Mouse (Mus musculus) E14TG2a.4 (cell line): Measurements from ENCODE around the gene Sec23a.
"Not testable (repeated sequence)": the region's sequence is repeated elsewhere in the genome, so short reads cannot be mapped to it uniquely, and the experiment has no call there.

Source experiments
- H3K27me3 ChIP-seq: 2 replicates; pipeline ENCODE4 v1.6.1; 2014; ENCODE audit warnings: low read length, control low read depth; ENCODE audit not compliant: insufficient read depth
- H3K36me3 ChIP-seq: 2 replicates; pipeline ENCODE4 v1.6.1; 2014; ENCODE audit warnings: low read length, control low read depth; ENCODE audit not compliant: insufficient read depth
- H3K4me1 ChIP-seq: replicated peaks from 2 replicates; pipeline ENCODE4 v1.6.1; 2014; ENCODE audit warnings: low read depth, low read length, control low read depth
- H3K4me3 ChIP-seq: replicated peaks from 2 replicates; pipeline ENCODE4 v1.5.1; 2014; ENCODE audit warnings: mild to moderate bottlenecking, low read length
- H3K9me3 ChIP-seq: 2 replicates; pipeline ENCODE4 v1.6.1; 2014; ENCODE audit warnings: low read length, control low read depth
- CTCF ChIP-seq: conservative IDR thresholded peaks from 2 replicates; pipeline ENCODE4 v1.5.1; 2014; ENCODE audit warnings: low read length
- NANOG ChIP-seq: IDR thresholded peaks from 2 replicates; pipeline ENCODE4 v1.6.1; 2014; ENCODE audit warnings: borderline replicate concordance, low read length, mixed read lengths
- POU5F1 ChIP-seq: IDR thresholded peaks from 2 replicates; pipeline ENCODE4 v1.6.1; 2014; ENCODE audit warnings: low read length, borderline replicate concordance

Sec23a gene

GRCm38 (mm10) chr12:59011844-59012709 lies at the start of gene Sec23a:
Gene Sec23a (minus strand): TSS chr12:59012017.
- TF ChIP-seq NANOG (no peak), POU5F1 (no peak), CTCF (no peak)
- Histone ChIP-seq H3K36me3 (peaks cover 39% of the 10 kb centered on the region), H3K4me1 (peaks cover 25% of the 10 kb centered on the region), H3K4me3 (peak within 1 kb of the TSS; percentile 95), H3K9me3 (no peaks in the 10 kb centered on the region), H3K27me3 (no peaks in the 10 kb centered on the region)

- Histone ChIP-seq H3K27me3 (no peaks in the 10 kb centered on the region), H3K4me1 (peaks cover 35% of the 10 kb centered on the region), H3K36me3 (peaks cover 29% of the 10 kb centered on the region), H3K4me3 (peak within 1 kb of the TSS; percentile 91), H3K9me3 (no peaks in the 10 kb centered on the region)
- TF ChIP-seq NANOG (no peak), CTCF (no peak), POU5F1 (no peak)
Observed at GRCm38 (mm10) chr12:59060993-59061595, 49.3 kb upstream of the Sec23a start, which contains the start of gene Trappc6b. Gene Trappc6b (minus strand): TSS chr12:59061472.

- Histone ChIP-seq H3K27me3 (no peaks in the 10 kb centered on the region), H3K4me3 (peak overlapping the region; percentile 91), H3K4me1 (peaks cover 38% of the 10 kb centered on the region), H3K36me3 (peaks cover 37% of the 10 kb centered on the region), H3K9me3 (no peaks in the 10 kb centered on the region)
- TF ChIP-seq POU5F1: no peak
- TF ChIP-seq NANOG: no peak
- TF ChIP-seq CTCF: no peak
Observed at GRCm38 (mm10) chr12:59060322-59060721, 48.5 kb upstream of the Sec23a start.

- peaks cover 55% of the 10 kb centered on the region for H3K36me3 ChIP-seq
- not testable (repeated sequence) for H3K4me3 ChIP-seq
Observed at GRCm38 (mm10) chr12:59058242-59058641, 46.4 kb upstream of the Sec23a start.

GRCm38 (mm10) chr12:59056222-59056621 lies 44.4 kb upstream of the Sec23a start:
- peaks cover 7% of the 10 kb centered on the region; the same call in 1 of the 2 replicates for H3K9me3 ChIP-seq

More at GRCm38 (mm10) chr12:59058242-59058641, 46.4 kb upstream of the Sec23a start:
- not testable (repeated sequence) for H3K9me3 ChIP-seq, H3K27me3 ChIP-seq
- peaks cover 43% of the 10 kb centered on the region for H3K4me1 ChIP-seq

GRCm38 (mm10) chr12:59055196-59055850 lies 43.5 kb upstream of the Sec23a start:
- peaks cover 51% of the 10 kb centered on the region for H3K4me1 ChIP-seq
- H3K27me3 ChIP-seq: no peaks in the 10 kb centered on the region
- H3K4me3 ChIP-seq: no peak overlapping the region
- peaks cover 79% of the 10 kb centered on the region for H3K36me3 ChIP-seq
- peaks cover 7% of the 10 kb centered on the region; the same call in 1 of the 2 replicates for H3K9me3 ChIP-seq
- TF ChIP-seq POU5F1: no peak
- no peak for TF ChIP-seq CTCF
- no peak for TF ChIP-seq NANOG

More at GRCm38 (mm10) chr12:59056222-59056621, 44.4 kb upstream of the Sec23a start:
- TF ChIP-seq POU5F1: no peak
- no peak for TF ChIP-seq NANOG
- TF ChIP-seq CTCF: no peak
- no peaks in the 10 kb centered on the region for H3K27me3 ChIP-seq
- H3K4me1 ChIP-seq: peaks cover 55% of the 10 kb centered on the region
- H3K4me3 ChIP-seq: no peak overlapping the region
- peaks cover 70% of the 10 kb centered on the region for H3K36me3 ChIP-seq

- TF ChIP-seq NANOG (no peak), POU5F1 (no peak), CTCF (no peak)
Observed at GRCm38 (mm10) chr12:59053976-59054375, 42.2 kb upstream of the Sec23a start.

GRCm38 (mm10) chr12:59053166-59053565 lies 41.3 kb upstream of the Sec23a start:
- H3K9me3 ChIP-seq: peaks cover 7% of the 10 kb centered on the region; the same call in 1 of the 2 replicates
- H3K36me3 ChIP-seq: peaks cover 85% of the 10 kb centered on the region
- no peaks in the 10 kb centered on the region for H3K27me3 ChIP-seq
- H3K4me3 ChIP-seq: no peak overlapping the region
- peaks cover 34% of the 10 kb centered on the region for H3K4me1 ChIP-seq
- TF ChIP-seq POU5F1 (no peak), CTCF (no peak), NANOG (no peak)

More at GRCm38 (mm10) chr12:59053976-59054375, 42.2 kb upstream of the Sec23a start:
- no peaks in the 10 kb centered on the region for H3K27me3 ChIP-seq
- H3K36me3 ChIP-seq: peaks cover 84% of the 10 kb centered on the region
- H3K4me1 ChIP-seq: peaks cover 38% of the 10 kb centered on the region
- H3K4me3 ChIP-seq: no peak overlapping the region
- H3K9me3 ChIP-seq: peaks cover 7% of the 10 kb centered on the region; the same call in 1 of the 2 replicates
